Mouse (Mus musculus) heart, adult 10 weeks (tissue): ENCODE measurements around the gene Trim60. TPM values are rescaled to one million over a fixed set of nuclear protein-coding genes. Genes with fewer than 3 reads are reported as not detected.

Source experiments
- polyA plus RNA-seq: library from polyadenylated mRNA; stranded (reverse); fragments of 350-450 nt; fragmentation: Illumina TruSeq; extraction: RNeasy Lipid Tissue Mini Kit (QIAGEN cat#74804); gene quantifications from one replicate; pipeline ENCODE4 v1.2.3, GENCODE M21; 2014; ENCODE audit warnings: low read depth, low replicate concordance

The Trim60 gene
- not detected for polyA plus RNA-seq

DNA sequence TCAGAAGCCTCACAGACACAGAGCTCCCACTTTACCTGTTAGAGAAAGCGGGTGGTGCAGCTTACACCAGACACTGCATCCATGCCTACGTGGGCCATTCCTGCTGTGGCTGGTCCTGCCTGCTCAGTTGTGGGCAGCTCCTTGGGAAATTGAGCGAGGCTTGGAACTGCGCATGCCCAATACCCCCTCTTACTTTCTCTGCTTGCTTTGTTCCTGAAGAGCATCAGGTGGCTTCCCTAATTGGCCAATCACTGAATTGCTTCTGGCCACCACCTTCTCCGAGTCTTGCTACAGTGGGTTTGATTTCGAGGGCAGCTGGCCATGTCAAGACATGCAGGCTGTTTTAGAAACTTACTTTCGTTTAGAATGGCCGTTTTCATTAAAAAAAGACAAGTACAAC lies at the start of gene Trim60, which contains the start of gene Trim61:
Gene Trim60 (minus strand): TSS at position 162 of the 400 bp plus-strand sequence.
Gene Trim61 (minus strand): TSS at position 101 of the 400 bp plus-strand sequence.

DNA sequence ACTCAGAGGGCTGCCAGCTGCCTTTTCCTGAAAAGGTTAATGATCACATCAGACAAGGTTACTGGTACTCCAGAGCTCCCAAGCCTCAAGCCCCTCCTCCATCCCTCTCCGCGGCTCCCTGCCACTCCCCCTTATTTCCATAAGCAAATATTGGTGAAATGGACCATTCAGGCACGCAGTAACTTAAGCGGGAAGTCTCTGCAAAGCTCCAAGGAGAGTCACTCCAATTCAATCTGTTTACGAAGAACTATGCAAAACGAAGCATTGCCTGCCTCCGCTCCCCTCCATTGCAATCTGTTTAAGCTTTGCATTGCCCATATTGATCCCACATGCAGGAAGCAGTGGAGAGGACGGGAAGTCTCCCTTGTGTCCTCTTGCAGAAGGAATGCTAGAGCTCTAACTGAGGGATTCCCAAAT lies 18.7 kb upstream of the Trim60 start, which contains the start of gene Apela:
Gene Apela (minus strand): TSS at position 220 of the 417 bp plus-strand sequence.

DNA sequence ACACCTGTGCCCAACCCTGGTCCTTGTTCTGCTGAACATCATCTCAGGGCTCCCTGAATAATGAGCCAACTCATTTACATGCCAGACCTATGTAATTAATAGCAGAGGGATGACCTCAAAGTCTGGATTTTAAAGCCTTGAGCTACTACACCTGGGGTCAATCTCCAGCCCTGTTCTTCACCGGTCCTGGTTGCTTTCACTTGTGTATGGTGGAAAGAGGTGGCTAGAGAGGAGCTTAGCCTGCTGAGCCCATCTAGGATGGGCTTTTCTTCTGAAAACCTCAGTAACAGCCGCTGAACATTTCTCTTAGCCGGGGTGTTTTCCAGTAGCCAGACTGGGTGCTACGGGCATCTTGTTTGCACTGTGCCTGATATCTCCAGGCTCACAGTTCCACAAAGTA lies 30.7 kb downstream of the Trim60 start, which contains the start of gene Trim75:
Gene Trim75 (minus strand): TSS at position 101 of the 400 bp plus-strand sequence.

Other genes starting within 250 kb of the Trim60 start
- 9.7 TPM for gene Klhl2, start 168.6 kb downstream of the Trim60 start, polyA plus RNA-seq
- gene Tmem192, start 71.4 kb downstream of the Trim60 start, polyA plus RNA-seq: 25.9 TPM
- not detected for gene Trim75, start 30.8 kb downstream of the Trim60 start, polyA plus RNA-seq
- not detected for gene Trim61, start 61 bp downstream of the Trim60 start, polyA plus RNA-seq
- gene Apela, start 18.8 kb upstream of the Trim60 start, polyA plus RNA-seq: not detected
- gene Gm10663, start 56.4 kb upstream of the Trim60 start, polyA plus RNA-seq: not detected
- gene BC030870, start 111.0 kb upstream of the Trim60 start, polyA plus RNA-seq: not detected